Mouse (Mus musculus) heart, postnatal 0 days (tissue): ENCODE data around the gene Plcl2.

Source experiments
- CTCF ChIP-seq: IDR thresholded peaks from 2 replicates; pipeline ENCODE4 v1.5.1; 2016; ENCODE audit warnings: antibody characterized with exemption, control low read depth, low read depth
- EP300 ChIP-seq: IDR thresholded peaks from 2 replicates; pipeline ENCODE4 v1.6.1; 2016; ENCODE audit warnings: antibody characterized with exemption, low read depth

DNA sequence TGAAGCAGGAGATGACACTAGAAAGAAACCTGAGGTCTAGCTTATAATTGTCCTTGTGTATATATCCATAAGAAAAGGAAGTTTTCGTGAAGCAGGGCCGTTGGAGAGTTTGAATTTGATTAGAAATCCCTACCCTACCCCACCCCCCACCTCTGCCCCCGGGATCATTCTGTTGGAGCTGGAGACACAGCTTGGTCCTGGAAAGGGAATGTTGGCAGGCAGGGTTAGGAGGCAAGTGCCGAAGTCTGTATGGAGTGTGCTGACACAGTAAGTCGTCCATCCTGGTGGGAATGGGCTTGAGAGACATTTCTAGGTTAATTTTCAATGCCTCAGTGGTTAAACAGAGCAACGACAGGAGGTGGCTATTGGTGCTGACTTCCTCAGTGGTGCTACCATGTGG, 8.4 kb upstream of the Plcl2 start:
- TF ChIP-seq CTCF (no peak), EP300 (no peak)
